Mouse (Mus musculus) layer of hippocampus, adult 9-10 months (tissue): ENCODE results near the gene Nup62.

Experiments used
- DNase-seq: peaks from one replicate; pipeline ENCODE4 v3.0.0; 2022; ENCODE audit warnings: low spot score

The Nup62 gene

DNA sequence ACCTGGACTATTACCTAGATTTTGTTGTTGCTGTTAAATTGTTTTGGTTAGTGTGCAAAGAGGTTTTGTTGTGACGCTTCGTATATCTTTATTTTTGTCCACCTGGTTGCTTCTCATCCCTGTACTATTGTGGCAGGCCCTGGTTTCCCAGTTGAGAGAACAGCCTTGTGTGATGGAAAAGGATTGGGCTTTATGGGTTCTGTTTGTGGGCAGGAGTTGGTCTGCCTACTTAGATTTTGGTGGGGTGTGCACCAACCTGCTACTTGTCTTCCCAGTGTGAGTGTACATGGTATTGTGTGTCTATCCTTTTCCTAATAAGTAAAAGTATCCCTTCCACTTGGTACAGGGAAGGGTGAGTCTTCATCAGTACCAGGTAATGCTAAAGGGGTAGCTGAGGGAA is 3.5 kb downstream of the Nup62 start:
- no peak for DNase-seq

DNA sequence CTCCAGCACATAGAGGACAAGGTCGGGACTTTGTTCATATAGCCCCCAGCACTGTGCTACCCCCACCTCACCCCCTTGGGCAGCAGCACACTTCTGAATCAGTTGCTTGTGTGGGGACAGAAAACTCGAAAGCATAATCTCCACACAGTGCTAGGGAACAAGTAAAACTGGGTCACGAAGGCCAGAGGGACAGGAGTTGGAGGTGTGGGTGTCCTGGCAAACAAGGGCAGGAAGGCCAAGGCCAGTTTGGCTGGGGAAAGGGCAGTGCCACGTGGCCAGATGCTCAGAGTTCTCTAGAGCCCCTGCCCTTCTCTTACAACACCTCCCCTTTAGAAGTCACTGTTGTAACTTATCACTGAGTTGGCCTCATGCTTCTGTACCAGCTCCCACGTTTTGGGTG is 4.0 kb downstream of the Nup62 start:
- DNase-seq, result no peak

DNA sequence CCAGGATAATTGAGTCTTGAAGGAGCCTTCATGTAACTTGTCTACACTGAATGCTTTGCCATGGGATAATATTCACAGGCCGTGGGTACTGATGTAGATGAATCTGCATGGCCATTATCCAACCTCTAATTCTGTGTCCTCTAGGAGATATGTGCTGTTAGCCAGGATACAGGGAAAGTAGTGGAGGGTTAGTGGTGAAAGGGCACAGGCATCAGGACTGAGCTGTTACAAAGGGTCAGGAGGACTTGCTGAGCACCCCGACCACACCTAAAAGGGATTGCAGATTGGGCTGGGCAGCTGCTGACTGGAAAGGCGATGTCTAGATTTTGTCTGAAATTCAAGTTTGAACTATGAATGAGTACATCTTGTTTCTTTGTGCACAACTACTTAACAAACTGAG is 4.6 kb downstream of the Nup62 start:
- no peak for DNase-seq

DNA sequence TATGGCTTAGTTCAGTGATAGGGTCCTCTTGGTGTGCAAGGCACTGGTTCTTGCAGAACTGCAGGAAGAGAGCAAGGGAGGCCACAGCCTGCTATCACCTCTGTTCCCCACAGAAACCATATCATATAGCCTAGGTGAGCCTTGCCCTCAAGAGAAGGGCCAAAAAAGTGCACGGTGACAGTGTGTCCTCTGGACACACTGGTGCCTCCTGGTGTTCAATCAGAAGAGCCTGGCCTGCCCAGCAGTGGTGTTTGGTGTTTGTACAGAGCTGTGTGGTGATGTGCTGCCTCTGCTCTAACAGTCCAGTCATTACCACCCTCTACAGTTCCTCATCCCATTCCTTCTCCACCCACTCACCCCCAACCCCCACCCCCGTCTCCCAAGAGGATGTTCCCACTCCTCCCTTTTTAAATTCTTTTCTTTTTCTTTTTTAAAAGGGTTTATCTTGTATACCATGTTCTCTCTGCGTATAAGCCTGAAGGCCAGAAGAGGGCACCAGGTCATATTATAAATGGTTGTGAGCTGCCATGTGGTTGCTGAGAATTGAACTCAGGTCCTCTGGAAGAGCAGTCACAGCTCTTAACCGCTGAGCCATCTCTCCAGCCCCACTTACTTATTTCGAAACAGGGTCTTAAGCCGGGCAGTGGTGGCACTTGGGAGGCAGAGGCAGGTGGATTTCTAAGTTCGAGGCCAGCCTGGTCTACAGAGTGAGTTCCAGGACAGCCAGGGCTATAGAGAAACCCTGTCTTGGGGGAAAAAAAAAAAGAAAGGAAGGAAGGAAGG is 6.0 kb downstream of the Nup62 start:
- no peak for DNase-seq

DNA sequence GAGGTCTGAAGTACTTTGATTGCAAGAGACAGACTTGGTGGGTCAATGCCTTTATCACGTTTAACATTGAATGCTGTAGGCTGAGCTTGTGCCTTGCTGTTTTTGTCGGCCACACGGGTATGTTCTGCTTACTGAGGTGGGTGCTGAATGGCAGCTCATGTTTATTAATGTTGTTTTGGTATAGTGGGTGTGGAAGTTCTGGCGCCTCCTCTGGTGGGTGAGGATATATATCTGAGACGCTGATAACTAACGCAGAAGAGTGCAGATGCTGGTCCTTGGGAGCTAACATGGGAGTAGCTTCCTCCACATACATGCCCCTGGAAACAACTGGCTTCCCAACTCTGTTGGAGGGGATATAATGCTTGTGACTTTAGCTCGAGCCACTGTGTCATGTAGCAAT is 7.5 kb downstream of the Nup62 start:
- no peak for DNase-seq

DNA sequence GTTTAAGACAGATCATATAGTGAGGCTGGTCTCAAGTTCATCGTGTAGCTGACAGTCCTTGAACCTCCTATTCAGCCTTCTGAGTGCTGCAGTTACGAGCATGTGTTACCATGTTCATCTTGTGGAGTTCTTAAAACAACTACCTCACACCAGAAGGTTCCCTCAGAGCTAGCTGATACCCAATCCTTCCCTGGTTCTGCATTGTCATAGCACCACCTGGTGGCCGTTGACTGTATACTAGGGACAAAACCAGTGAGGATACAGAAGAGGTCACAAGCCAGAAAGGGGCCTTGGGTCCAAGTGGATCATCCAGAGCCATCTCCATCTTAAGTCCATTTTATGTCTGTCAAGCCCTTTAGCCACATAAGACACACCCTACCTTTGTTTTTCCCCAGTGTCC is 9.0 kb downstream of the Nup62 start:
- peak; percentile 74 for DNase-seq

DNA sequence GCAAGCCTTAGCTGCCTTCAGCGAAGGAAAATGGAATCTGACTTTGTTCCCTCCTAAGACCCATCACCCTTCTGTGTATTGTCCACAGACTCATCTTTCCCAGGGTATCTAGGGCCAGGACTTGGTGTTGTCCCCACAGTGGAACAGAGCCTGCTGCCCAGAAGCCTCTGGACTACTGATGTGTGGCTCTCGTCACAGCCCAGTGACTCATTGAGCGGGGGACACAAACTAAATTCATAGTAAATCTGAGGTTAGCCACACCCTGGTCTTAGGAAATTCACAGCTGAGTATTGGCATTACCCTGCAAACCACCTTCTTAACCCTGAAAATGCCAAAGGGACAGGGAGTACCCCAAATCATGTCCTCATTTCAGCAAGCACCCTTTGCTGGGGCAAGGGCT is 10.9 kb downstream of the Nup62 start:
- no peak for DNase-seq

DNA sequence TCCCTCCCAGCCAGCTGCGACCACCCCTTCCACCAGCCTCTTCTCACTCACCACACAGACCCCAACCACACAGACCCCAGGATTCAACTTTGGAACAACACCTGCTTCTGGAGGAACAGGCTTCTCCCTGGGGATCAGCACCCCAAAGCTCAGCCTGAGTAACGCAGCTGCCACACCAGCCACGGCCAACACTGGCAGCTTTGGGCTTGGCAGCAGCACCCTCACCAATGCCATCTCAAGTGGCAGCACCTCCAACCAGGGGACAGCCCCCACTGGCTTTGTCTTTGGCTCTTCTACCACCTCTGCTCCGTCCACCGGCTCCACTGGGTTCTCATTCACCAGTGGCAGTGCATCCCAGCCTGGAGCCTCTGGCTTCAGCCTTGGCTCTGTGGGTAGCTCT is 12.8 kb downstream of the Nup62 start:
- DNase-seq, result no peak

DNA sequence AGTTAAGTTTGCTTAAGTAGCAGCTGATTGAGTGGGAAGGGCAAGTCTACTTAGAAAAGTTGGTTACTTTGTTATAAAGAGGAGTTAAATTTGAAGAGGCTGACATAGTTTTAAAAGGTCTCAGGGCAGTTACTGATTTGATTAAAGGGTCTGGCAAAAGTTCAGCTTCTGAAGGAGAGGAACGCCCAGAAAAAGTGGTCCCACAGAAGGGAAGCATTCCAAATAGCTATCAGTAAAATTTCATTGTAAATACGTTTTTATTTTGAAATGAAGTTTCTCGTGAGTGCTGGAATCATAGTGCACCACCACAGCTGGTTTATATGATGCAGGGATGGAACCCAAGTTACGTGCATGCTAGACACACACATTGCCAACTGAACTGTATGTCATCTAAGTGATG is 16.9 kb downstream of the Nup62 start:
- no peak for DNase-seq

DNA sequence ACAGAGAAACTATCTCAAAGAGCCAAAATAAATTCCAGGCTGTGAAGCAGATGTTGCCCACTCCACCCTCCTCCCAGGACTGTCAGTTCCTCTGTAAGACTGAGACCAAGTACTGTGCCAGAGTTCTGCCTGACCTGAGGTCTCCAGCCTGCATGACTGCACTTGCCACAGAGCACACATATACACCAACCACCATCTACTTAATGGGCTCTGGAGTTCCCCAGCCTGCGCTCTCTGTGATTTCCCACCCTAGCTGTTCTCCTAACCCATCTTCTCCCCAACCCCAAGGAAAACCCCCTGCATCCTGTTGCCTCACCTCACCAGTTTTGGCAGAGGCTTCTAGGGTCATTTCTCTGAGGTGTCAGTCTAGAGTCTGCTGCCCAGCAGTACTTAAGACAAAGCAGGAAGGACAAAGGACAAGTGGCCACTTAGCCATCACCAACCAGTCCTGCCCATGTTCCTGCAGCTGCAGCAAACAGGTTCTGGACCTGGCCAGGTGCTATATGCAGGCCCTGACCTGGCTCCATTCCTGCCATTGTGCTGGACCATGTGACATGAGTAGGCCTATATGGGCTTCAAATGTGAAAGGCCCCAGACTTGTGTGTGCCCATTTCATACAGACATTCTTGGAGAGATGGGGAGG is 19.6 kb downstream of the Nup62 start:
- no peak for DNase-seq

DNA sequence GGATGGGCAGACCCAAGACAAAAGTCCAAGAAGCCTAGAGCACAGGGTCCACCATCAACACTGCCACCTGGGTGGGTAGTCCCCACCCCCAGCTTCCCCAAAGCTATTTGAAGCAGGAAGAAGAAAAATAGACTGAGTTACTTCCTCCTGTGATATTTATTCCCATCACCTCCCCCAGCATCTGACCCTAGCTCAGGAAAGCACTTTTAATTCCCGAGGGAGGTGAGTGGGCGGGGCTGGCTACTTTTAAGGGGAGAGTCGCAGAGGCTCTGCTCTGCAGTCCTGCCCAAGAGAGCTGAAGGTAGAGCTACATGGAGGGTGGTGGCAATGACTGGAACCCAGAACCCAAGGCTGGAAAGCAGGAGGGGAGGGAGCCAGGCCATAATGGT is 20.1 kb downstream of the Nup62 start:
- no peak for DNase-seq

DNA sequence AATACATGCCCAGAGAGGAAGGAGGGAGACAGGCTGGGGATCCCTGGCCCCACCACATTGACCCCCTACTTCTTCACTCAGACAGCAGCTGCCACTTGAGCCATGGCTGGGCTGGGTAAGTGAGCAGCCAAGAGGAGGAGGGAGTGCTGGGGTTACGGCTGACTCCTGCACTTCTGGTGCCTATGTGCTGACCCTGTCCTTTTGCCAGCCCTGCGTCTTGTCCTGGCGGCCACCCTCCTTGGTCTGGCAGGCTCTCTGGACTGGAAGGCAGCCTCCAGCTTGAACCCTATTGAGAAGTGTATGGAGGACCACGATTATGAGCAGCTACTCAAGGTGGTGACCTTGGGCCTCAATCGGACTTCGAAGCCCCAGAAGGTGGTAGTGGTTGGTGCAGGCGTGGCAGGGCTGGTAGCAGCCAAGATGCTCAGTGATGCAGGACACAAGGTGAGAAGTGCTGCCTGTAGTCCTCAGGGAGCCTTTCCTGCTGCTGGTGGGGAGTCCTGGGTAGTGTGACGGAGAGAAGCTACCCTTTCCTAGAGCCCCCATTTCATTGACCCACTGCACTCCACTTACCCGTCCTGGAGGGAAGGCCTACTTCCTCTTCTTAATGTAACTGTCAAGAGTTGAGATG is 20.6 kb downstream of the Nup62 start:
- no peak for DNase-seq

DNA sequence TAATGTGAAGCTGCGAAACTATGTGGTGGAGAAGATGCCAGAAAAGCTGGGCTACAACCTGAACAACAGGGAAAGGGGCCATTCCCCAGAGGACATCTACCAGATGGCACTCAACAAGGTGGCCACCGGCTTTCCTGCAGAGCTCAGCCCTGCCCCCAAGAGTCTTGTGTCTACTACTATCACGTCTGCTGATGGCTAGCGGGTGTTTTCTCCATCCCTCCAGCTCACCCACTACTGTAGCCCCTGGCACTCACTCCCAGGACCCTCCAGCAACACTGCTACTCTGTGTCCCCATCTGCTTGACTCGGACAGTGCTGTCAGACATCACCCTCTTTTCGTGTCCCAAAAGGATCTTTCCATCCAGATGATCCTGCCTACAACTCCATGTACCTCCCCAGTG is 22.2 kb downstream of the Nup62 start:
- no peak for DNase-seq

DNA sequence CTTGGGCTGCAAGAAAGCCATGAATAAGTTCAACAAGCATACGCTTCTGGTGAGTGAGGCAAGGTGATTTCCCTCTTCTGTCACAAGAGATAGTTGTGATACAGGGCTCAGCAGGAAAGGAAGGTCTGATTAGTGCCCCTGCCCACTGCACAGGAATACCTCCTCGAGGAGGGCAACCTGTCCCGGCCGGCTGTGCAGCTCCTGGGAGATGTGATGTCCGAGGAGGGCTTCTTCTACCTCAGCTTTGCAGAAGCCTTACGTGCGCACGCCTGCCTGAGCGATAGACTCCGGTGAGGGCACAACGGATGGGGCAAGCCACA is 23.2 kb downstream of the Nup62 start:
- no peak for DNase-seq

DNA sequence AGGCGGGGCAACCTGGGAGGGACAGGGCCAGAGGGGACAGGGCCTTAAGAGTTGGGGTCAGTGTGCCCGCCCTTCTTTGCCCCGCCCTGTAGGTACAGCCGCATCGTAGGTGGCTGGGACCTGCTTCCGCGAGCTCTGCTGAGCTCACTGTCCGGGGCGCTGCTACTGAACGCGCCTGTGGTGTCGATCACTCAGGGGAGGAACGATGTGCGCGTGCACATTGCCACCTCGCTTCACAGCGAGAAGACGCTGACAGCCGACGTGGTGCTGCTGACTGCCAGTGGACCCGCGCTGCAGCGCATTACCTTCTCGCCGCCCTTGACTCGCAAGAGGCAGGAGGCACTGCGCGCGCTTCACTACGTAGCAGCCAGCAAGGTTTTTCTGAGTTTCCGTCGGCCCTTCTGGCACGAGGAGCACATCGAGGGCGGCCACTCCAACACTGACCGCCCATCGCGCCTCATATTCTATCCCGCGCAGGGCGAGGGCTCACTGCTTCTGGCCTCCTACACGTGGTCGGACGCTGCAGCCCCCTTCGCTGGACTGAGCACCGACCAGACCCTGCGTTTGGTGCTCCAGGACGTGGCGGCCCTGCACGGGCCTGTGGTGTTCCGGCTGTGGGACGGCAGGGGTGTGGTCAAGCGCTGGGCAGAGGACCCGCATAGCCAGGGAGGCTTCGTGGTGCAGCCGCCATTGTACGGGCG is 23.8 kb downstream of the Nup62 start:
- no peak for DNase-seq

DNA sequence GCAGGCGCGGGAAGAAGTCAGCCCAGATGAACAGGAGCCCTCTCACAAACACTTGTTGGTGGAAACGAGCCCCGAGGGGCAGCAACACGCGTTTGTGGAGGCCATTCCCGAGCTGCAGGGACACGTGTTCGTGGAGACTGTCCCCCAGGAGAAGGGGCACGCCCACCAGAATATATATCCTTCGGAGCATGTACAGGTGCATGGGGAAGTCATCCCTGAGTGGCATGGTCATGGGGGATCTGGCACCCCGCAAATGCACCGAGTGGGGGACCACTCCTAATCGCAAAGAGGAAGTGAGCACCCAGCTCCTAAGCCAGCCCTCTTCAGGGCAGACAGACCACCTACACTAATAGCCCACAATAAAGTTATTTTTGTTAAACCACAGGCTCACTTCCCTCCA is 24.5 kb downstream of the Nup62 start:
- DNase-seq, result no peak

DNA sequence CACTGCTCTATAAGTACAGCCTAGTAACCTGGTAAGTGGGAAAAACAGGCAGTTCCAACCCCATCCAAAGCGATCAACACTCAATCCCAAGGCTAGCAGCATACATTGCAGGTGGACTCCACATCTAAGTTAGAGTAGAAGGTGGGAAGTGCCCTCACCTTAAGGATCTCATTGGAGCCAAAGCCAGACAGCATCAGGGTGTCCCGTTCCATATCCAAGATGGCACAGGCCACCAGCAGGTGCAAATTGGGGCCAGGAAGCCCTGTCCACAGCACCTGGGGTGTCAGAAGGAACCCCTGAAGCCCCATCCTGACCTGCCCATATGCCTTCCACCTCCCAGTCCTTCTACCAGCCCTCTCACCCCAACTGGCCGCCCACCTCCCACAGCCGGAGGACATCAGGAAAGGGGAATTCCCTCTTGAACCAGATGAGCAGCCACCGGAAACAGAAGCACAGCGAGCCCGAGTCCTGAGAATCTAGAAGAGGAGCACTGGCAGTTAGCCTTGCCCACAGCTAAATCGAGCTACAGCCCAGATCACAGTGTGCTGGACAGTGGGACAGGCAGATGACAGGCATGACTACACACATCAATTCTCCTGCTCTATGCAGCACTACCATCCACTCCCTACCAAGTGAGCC is 26.1 kb downstream of the Nup62 start:
- no peak for DNase-seq

DNA sequence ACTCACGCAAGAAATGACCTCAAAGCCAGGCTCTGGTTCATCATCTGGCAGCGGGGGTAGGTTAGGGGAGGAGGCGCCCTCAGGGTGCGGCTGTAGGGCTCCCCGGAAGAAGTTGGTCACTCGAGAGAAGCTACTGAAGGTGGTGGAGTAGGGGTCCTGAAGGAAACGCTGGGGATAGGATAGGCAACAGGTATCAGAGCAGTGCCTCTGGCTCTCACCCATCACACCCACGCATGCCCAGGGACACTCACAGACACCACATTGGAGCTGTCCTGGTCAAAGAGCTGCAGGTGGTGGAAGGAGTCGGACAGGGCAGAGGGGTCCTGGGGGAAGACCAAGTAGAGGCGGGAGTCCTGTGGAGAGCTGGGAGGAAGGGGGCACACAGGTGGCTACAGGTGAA is 29.1 kb downstream of the Nup62 start:
- DNase-seq, result no peak

DNA sequence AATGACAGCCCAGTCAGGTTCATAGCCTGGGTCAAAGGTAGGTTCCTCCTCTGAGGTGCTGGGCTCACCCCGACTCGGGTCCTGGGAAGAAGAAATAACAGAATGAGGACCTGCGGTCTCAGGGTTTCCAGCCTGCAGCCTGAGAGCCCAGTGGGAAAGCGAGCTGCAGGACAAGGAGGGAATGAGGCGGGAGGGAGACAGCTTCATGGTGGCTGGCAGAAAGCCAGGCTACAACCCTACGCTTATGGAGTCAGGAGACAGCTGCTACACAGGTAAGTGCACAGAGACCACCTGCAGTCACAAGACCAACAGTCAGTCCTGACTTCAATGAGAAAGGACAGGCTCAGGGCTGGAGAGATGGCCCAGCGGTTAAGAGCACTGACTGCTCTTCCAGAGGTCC is 30.9 kb downstream of the Nup62 start:
- no peak for DNase-seq

DNA sequence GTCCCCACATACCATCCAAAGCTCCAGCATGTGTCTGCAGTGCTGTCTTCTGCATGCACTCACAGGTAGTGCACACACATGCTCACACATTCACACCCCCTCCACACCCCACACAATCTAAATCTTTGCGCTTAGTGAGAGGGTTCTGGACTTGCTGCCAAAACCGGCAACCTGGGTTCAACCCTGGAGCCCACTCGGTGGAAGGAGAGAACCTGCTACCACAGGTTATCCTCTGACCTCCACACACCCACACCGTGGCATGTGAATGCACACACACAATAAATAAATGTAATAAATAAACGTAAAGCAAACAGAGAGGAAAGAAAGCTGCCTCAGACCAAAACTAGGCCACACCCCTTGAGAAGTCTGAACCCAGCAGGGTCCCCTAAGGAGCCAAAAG is 31.9 kb downstream of the Nup62 start:
- DNase-seq, result no peak

DNA sequence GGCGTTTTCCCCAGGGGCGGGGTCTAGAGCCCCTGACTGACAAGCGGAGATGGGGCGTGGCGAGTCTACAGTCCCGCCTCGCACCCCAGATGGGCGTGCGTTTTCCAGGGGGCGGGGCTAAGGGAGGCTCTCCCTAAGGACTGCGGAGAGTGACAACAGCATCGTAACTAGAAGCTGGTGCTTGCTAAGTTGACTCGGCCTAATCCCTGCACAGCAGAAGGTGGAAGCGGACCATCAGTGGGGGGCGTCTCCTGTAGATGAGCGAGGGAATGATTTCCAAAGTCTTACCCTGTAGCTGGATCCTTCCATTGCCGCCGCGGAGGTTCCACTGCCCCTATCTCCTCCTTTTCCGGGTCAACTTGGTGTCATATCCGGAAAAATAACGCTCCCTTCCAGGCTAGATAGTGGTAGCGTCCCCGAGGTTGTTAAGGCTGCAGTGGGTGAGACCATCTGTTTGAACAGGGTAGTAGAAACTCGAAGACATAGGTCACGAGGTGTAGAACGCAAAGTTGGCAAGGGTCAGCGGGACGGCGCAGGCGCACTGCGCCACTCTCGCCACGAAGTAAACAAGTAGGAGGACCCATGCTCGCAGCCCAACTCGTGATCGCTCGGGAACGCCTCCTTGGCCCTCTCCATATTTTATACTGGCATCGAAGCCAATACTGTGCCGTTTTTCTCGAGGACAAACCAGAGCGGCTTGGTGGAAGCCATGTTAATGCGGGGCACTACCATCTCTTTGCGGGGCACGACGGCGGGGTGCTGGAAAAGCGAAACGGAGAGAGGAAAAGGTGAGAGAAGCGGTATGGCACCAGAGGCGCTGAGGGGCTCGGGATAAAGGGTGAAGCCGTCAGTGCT is 32.9 kb downstream of the Nup62 start, which contains the start of the genes Akt1s1 and Tbc1d17:
Akt1s1 (plus strand) TSS at position 431 of the 855 bp plus-strand sequence.
Tbc1d17 (minus strand) TSS at position 519 of the 855 bp plus-strand sequence.
- peak; percentile 100 for DNase-seq
